Mouse (Mus musculus): ENCODE data around the gene Uckl1. TPM values are rescaled to one million over a fixed set of nuclear protein-coding genes. Genes with fewer than 3 reads are reported as not detected.

Uckl1 gene
- polyA plus RNA-seq, 1 experiment: 37.5 TPM

DNA sequence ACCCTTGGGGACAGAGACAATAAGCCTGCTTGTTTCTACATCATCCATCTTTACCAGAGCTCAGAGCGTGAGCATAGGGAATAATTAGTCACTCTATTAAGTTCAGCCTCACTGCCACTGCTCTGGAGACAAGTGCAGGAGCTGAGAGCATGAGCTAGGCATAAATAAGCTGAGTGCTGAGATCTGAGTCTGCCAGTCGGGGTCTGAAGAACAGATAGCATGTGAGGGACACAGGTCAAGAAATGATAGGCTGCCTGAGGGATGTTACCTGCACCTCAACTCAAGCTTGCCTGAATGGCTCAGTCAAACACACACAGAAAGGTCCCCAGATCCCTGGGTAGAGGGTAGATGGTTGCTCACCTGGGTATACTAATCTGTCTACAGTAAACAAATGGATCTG is 7.6 kb downstream of the Uckl1 start:
- no peaks in the 10 kb centered on the region for H3K4me1 ChIP-seq (ENCODE audit: control insufficient read depth, insufficient read depth, low read length)
- H3K27ac ChIP-seq (ENCODE audit: insufficient read depth, low read length): no peak overlapping the region
- H3K36me3 ChIP-seq (ENCODE audit: control insufficient read depth, insufficient read depth, low read length, poor library complexity, severe bottlenecking): no peaks in the 10 kb centered on the region
- H3K9me3 ChIP-seq (replicated peaks; ENCODE audit: control insufficient read depth, insufficient read depth, low read length, poor library complexity, severe bottlenecking): no peaks in the 10 kb centered on the region
- no peaks in the 10 kb centered on the region for H3K27me3 ChIP-seq (ENCODE audit: control insufficient read depth, insufficient read depth, low read length, poor library complexity, severe bottlenecking)
- TF ChIP-seq EP300 (IDR thresholded peaks at IDR 0.05; ENCODE audit: insufficient read depth, low read depth, low read length): no peak
- H3K4me3 ChIP-seq (ENCODE audit: low read depth, low read length): no peak overlapping the region
- H3K9ac ChIP-seq (ENCODE audit: low read depth, poor library complexity, severe bottlenecking): no peak overlapping the region

DNA sequence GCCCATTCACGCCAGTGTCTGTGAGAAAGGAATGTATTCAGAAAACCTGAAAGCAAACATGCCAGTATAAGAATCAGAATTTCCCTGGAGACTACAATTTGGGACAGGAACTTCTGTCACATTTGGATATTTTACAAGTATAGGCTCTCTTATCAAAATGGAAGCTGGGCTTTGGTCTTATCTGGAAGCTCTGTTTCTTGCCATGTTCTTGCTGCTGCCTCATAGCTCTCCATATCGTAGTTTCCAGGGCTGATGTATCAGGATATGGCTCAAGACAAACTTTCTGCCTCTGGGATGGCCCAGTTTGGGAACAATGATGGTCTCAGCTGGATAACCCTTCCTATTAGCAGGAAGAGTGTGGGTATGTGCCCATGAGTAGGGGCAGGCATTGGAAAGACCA is 8.1 kb downstream of the Uckl1 start:
- Histone ChIP-seq H3K4me3 (ENCODE audit: low read depth, low read length) (no peak overlapping the region), H3K4me1 (ENCODE audit: control insufficient read depth, insufficient read depth, low read length) (no peaks in the 10 kb centered on the region), H3K27me3 (ENCODE audit: control insufficient read depth, insufficient read depth, low read length, poor library complexity, severe bottlenecking) (no peaks in the 10 kb centered on the region), H3K9me3 (replicated peaks; ENCODE audit: control insufficient read depth, insufficient read depth, low read length, poor library complexity, severe bottlenecking) (no peaks in the 10 kb centered on the region), H3K9ac (ENCODE audit: low read depth, poor library complexity, severe bottlenecking) (no peak overlapping the region), H3K36me3 (ENCODE audit: control insufficient read depth, insufficient read depth, low read length, poor library complexity, severe bottlenecking) (no peaks in the 10 kb centered on the region), H3K27ac (ENCODE audit: insufficient read depth, low read length) (no peak overlapping the region)
- TF ChIP-seq CTCF (IDR thresholded peaks at IDR 0.05; ENCODE audit: low read depth, low read length) (no peak), EP300 (IDR thresholded peaks at IDR 0.05; ENCODE audit: insufficient read depth, low read depth, low read length) (no peak), POLR2A (IDR thresholded peaks at IDR 0.05; ENCODE audit: insufficient read depth, low read length) (no peak)

DNA sequence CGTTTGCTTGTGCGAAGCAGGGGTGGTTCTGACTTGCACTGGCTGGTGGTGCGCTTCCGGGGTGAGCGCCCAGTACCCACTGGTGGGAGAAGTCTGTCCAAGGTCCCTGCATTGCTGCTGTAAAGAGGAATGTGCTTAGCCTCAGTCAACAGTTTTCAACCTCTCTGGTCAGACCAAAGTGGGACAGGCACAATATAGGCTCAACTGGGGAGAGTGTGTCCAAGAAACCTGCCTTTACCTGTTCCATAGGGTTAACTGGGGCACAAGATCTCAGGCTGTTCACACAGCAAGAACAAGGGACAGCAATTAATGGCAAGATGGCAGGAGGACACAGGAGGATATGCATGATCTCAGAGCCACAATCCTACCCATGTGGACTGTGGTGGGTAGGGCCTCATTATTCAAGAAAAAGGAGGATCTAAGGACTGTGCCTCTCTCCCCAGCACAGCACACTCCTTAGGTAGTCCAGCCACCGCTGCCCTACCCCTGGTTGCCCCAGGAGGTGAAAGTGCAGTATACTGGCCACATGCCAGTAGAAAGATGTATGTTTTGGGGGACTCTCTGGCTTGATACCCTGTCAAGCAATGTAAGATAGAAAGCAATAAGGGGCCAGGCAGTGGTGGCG is 9.7 kb downstream of the Uckl1 start:
- no peak for TF ChIP-seq EP300 (IDR thresholded peaks at IDR 0.05; ENCODE audit: insufficient read depth, low read depth, low read length)
- no peak for TF ChIP-seq CTCF (IDR thresholded peaks at IDR 0.05; ENCODE audit: low read depth, low read length)
- TF ChIP-seq POLR2A (IDR thresholded peaks at IDR 0.05; ENCODE audit: insufficient read depth, low read length): no peak
- Histone ChIP-seq H3K9ac (ENCODE audit: low read depth, poor library complexity, severe bottlenecking) (no peak overlapping the region), H3K4me1 (ENCODE audit: control insufficient read depth, insufficient read depth, low read length) (no peaks in the 10 kb centered on the region), H3K27ac (ENCODE audit: insufficient read depth, low read length) (no peak overlapping the region), H3K4me3 (ENCODE audit: low read depth, low read length) (no peak overlapping the region), H3K9me3 (replicated peaks; ENCODE audit: control insufficient read depth, insufficient read depth, low read length, poor library complexity, severe bottlenecking) (no peaks in the 10 kb centered on the region), H3K36me3 (ENCODE audit: control insufficient read depth, insufficient read depth, low read length, poor library complexity, severe bottlenecking) (no peaks in the 10 kb centered on the region), H3K27me3 (ENCODE audit: control insufficient read depth, insufficient read depth, low read length, poor library complexity, severe bottlenecking) (no peaks in the 10 kb centered on the region)

DNA sequence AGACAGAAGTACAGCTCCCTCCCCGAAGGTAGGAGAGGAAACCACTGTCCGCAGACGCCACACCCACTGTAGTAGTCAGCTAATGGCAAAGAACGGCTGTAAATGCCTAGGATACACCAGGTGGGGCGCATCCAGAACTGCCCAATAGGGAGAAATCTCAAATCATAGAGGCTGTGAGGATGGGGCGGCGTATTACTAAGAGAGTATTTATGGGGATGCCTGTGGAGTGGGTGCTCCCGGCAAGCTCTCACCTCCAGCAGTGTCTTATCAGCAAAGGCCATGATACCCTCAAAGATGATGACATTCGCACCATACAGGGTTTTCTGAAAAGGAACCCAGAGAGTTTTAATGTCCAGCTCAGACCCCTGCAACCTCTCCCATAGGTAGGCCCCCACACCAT is 10.7 kb downstream of the Uckl1 start:
- no peaks in the 10 kb centered on the region for H3K4me1 ChIP-seq (ENCODE audit: control insufficient read depth, insufficient read depth, low read length)
- no peak for TF ChIP-seq EP300 (IDR thresholded peaks at IDR 0.05; ENCODE audit: insufficient read depth, low read depth, low read length)
- no peak overlapping the region for H3K27ac ChIP-seq (ENCODE audit: insufficient read depth, low read length)
- no peaks in the 10 kb centered on the region for H3K27me3 ChIP-seq (ENCODE audit: control insufficient read depth, insufficient read depth, low read length, poor library complexity, severe bottlenecking)
- no peak overlapping the region for H3K9ac ChIP-seq (ENCODE audit: low read depth, poor library complexity, severe bottlenecking)
- no peaks in the 10 kb centered on the region for H3K36me3 ChIP-seq (ENCODE audit: control insufficient read depth, insufficient read depth, low read length, poor library complexity, severe bottlenecking)
- no peaks in the 10 kb centered on the region for H3K9me3 ChIP-seq (replicated peaks; ENCODE audit: control insufficient read depth, insufficient read depth, low read length, poor library complexity, severe bottlenecking)
- H3K4me3 ChIP-seq (ENCODE audit: low read depth, low read length): no peak overlapping the region

DNA sequence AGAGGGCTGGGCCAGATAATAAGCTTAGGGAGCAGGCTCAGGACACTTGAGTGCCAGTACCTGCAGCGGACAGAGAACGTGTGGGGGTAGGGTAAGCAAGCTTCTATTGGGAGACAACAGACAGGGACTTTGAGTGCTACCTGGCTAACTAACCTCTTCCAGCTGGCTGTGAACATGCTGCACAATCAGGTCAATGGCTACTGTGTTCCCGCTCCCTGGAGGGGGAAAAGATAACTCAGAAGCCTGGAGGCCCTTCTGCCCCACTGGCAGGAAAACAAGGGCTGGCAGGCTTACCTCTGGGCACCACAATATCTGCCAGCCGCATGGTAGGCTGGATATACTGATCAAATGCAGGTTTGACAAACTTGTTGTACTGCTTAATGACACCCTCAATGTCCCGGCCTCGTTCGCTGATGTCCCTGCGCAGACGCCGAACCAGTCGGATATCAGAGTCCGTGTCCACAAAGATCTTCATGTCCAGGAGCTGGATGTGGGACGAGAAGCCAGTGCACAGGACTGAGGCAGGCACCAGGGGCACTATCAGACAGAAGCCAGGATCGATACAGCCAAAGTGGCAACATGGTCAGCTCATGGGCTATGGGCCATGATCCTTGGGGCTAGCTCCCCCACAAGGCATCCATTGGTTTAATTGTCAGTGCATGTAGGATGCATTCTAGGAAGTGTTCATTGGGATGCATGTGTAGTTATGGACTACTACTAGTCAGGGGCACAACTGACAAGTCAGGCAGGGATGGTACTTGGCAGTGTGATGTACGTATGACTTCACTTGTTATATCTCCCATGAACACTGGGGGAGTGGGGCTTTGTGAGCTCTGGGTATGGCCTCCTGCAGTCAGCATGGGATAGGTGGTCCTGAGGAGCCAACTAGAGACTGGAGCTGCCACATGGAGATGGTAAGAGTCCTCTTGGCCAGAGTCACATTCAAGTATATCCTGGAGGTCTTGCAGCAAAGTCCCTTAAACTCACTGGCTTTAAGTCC is 11.5 kb downstream of the Uckl1 start:
- Histone ChIP-seq H3K36me3 (ENCODE audit: control insufficient read depth, insufficient read depth, low read length, poor library complexity, severe bottlenecking) (no peaks in the 10 kb centered on the region), H3K4me3 (ENCODE audit: low read depth, low read length) (no peak overlapping the region), H3K9me3 (replicated peaks; ENCODE audit: control insufficient read depth, insufficient read depth, low read length, poor library complexity, severe bottlenecking) (no peaks in the 10 kb centered on the region), H3K27ac (ENCODE audit: insufficient read depth, low read length) (no peak overlapping the region), H3K9ac (ENCODE audit: low read depth, poor library complexity, severe bottlenecking) (no peak overlapping the region), H3K27me3 (ENCODE audit: control insufficient read depth, insufficient read depth, low read length, poor library complexity, severe bottlenecking) (no peaks in the 10 kb centered on the region), H3K4me1 (ENCODE audit: control insufficient read depth, insufficient read depth, low read length) (no peaks in the 10 kb centered on the region)
- TF ChIP-seq CTCF (IDR thresholded peaks at IDR 0.05; ENCODE audit: low read depth, low read length) (no peak), POLR2A (IDR thresholded peaks at IDR 0.05; ENCODE audit: insufficient read depth, low read length) (no peak), EP300 (IDR thresholded peaks at IDR 0.05; ENCODE audit: insufficient read depth, low read depth, low read length) (no peak)
